Mouse (Mus musculus) neural tube, embryonic 15.5 days (tissue): ENCODE data around the gene Zc3h4. TPM values are rescaled to one million over a fixed set of nuclear protein-coding genes. Genes with fewer than 3 reads are reported as not detected.

Source experiments
- ATAC-seq: fragments of 200-750 bp; cut with Nextera tagmentation; 2 replicates; pipeline ENCODE4 v1.8.0; 2017; ENCODE audit warnings: mild to moderate bottlenecking, moderate TSS enrichment, moderate library complexity; ENCODE audit not compliant: low FRiP score
- H3K27ac ChIP-seq: fragments of 300-500 bp; sonication (generic); replicated peaks from 2 replicates; pipeline ENCODE4 v1.5.1; 2015; ENCODE audit warnings: mild to moderate bottlenecking, inconsistent platforms
- H3K27me3 ChIP-seq: fragments of 300-500 bp; sonication (generic); replicated peaks from 2 replicates; pipeline ENCODE4 v1.6.1; 2015; ENCODE audit warnings: inconsistent platforms
- H3K36me3 ChIP-seq: fragments of 300-500 bp; sonication (generic); 2 replicates; pipeline ENCODE4 v1.6.1; 2015; ENCODE audit warnings: inconsistent platforms
- H3K4me1 ChIP-seq: fragments of 300-500 bp; sonication (generic); 2 replicates; pipeline ENCODE4 v1.6.1; 2015; ENCODE audit warnings: inconsistent platforms
- H3K4me2 ChIP-seq: fragments of 300-500 bp; sonication (generic); 2 replicates; pipeline ENCODE4 v1.6.1; 2015; ENCODE audit warnings: inconsistent platforms, mild to moderate bottlenecking, moderate library complexity
- H3K4me3 ChIP-seq: fragments of 300-500 bp; sonication (generic); replicated peaks from 2 replicates; pipeline ENCODE4 v1.5.1; 2015; ENCODE audit warnings: mild to moderate bottlenecking, inconsistent platforms
- H3K9ac ChIP-seq: fragments of 300-500 bp; sonication (generic); replicated peaks from 2 replicates; pipeline ENCODE4 v1.6.1; 2015; ENCODE audit warnings: mild to moderate bottlenecking, inconsistent platforms
- H3K9me3 ChIP-seq: fragments of 300-500 bp; sonication (generic); replicated peaks from 2 replicates; pipeline ENCODE4 v1.6.1; 2016; ENCODE audit warnings: inconsistent platforms
- WGBS: fragments of 180-500 bp; shearing (Covaris S2); methylation state at CpG from one replicate; pipeline ENCODE4 v1.1.7; 2015; ENCODE audit warnings: mixed read lengths; 5-methylcytosine and 5-hydroxymethylcytosine counted together
- polyA plus RNA-seq: library from polyadenylated mRNA; unstranded; fragments of >200 nt; fragmentation: Nextera tagmentation; extraction: Ambion mirVana; gene quantifications from 2 replicates; pipeline ENCODE4 v1.2.1, GENCODE M21; 2015

The Zc3h4 gene
- polyA plus RNA-seq, result 14.5 and 17.3 TPM in 2 replicates

- no peaks in the 10 kb centered on the region for H3K27me3 ChIP-seq
- H3K4me1 ChIP-seq, result peaks cover 38% of the 10 kb centered on the region
- H3K4me2 ChIP-seq, result peak within 1 kb of the TSS; percentile 71
- 1% methylated on average over 51 of the region's 85 CpGs for WGBS
- H3K9ac ChIP-seq, result peak within 1 kb of the TSS; percentile 100
- H3K4me3 ChIP-seq, result peak within 1 kb of the TSS; percentile 84
- H3K9me3 ChIP-seq, result no peaks in the 10 kb centered on the region
- peak within 1 kb of the TSS; percentile 100 for H3K27ac ChIP-seq
- peak; percentile 38 for ATAC-seq
- no peaks in the 10 kb centered on the region for H3K36me3 ChIP-seq
These were observed at the start of gene Zc3h4 for GRCm38 (mm10) chr7:16400689-16401611. Zc3h4 (plus strand) TSS chr7:16400910.

- no peaks in the 10 kb centered on the region for H3K27me3 ChIP-seq
- H3K27ac ChIP-seq, result no peak overlapping the region
- H3K9me3 ChIP-seq, result no peaks in the 10 kb centered on the region
- no peak overlapping the region for H3K4me2 ChIP-seq
- 98% methylated on average over 3 of the region's 3 CpGs for WGBS
- ATAC-seq, result no peak
- no peaks in the 10 kb centered on the region for H3K4me1 ChIP-seq
- no peak overlapping the region for H3K4me3 ChIP-seq
- peaks cover 62% of the 10 kb centered on the region for H3K36me3 ChIP-seq
- no peak overlapping the region for H3K9ac ChIP-seq
These were observed 44.7 kb upstream of the Zc3h4 start for GRCm38 (mm10) chr7:16355854-16356594.

GRCm38 (mm10) chr7:16357602-16358001 lies 43.1 kb upstream of the Zc3h4 start:
- peaks cover 51% of the 10 kb centered on the region for H3K36me3 ChIP-seq
- 87% methylated on average over 3 of the region's 3 CpGs for WGBS
- H3K4me1 ChIP-seq, result no peaks in the 10 kb centered on the region; the same call in 1 of the 2 replicates
- H3K4me2 ChIP-seq, result no peak overlapping the region
- H3K27me3 ChIP-seq, result no peaks in the 10 kb centered on the region
- H3K4me3 ChIP-seq, result no peak overlapping the region
- H3K9me3 ChIP-seq, result no peaks in the 10 kb centered on the region
- ATAC-seq, result no peak
- H3K9ac ChIP-seq, result no peak overlapping the region
- no peak overlapping the region for H3K27ac ChIP-seq

GRCm38 (mm10) chr7:16364319-16364718 lies 36.4 kb upstream of the Zc3h4 start:
- peaks cover 54% of the 10 kb centered on the region for H3K36me3 ChIP-seq
- no peak overlapping the region for H3K9ac ChIP-seq
- no peak overlapping the region for H3K4me2 ChIP-seq
- no peak for ATAC-seq
- H3K4me1 ChIP-seq, result peaks cover 3% of the 10 kb centered on the region
- no peaks in the 10 kb centered on the region for H3K27me3 ChIP-seq
- no peak overlapping the region for H3K4me3 ChIP-seq
- H3K27ac ChIP-seq, result no peak overlapping the region
- no peaks in the 10 kb centered on the region for H3K9me3 ChIP-seq
- 48% methylated on average over 1 of the region's 1 CpGs for WGBS

GRCm38 (mm10) chr7:16364901-16365500 lies 35.7 kb upstream of the Zc3h4 start:
- Histone ChIP-seq H3K27ac (peak overlapping the region; percentile 28), H3K36me3 (peaks cover 61% of the 10 kb centered on the region), H3K4me1 (peaks cover 3% of the 10 kb centered on the region), H3K27me3 (no peaks in the 10 kb centered on the region), H3K9ac (no peak overlapping the region), H3K4me3 (no peak overlapping the region), H3K4me2 (no peak overlapping the region), H3K9me3 (no peaks in the 10 kb centered on the region)
- ATAC-seq, result no peak; the same call in 1 of the 2 replicates
- WGBS, result 9% methylated on average over 4 of the region's 4 CpGs

- H3K36me3 ChIP-seq, result peaks cover 64% of the 10 kb centered on the region
- WGBS, result 30% methylated on average over 10 of the region's 10 CpGs
- H3K4me1 ChIP-seq, result peaks cover 3% of the 10 kb centered on the region
- H3K9ac ChIP-seq, result no peak overlapping the region
- H3K27ac ChIP-seq, result 0 out of 2 replicates have a peak overlapping the region, but pooled peaks have one; percentile 28
- H3K4me2 ChIP-seq, result no peak overlapping the region
- H3K9me3 ChIP-seq, result no peaks in the 10 kb centered on the region
- H3K4me3 ChIP-seq, result no peak overlapping the region
- ATAC-seq, result no peak
- H3K27me3 ChIP-seq, result no peaks in the 10 kb centered on the region
These were observed 34.5 kb upstream of the Zc3h4 start for GRCm38 (mm10) chr7:16366133-16366646.

GRCm38 (mm10) chr7:16366669-16367068 lies 34.0 kb upstream of the Zc3h4 start:
- Histone ChIP-seq H3K4me2 (no peak overlapping the region), H3K27me3 (no peaks in the 10 kb centered on the region), H3K4me1 (peaks cover 3% of the 10 kb centered on the region), H3K4me3 (no peak overlapping the region), H3K27ac (no peak overlapping the region), H3K36me3 (peaks cover 64% of the 10 kb centered on the region), H3K9me3 (no peaks in the 10 kb centered on the region), H3K9ac (no peak overlapping the region)
- 49% methylated on average over 4 of the region's 4 CpGs for WGBS
- ATAC-seq, result no peak

- H3K9ac ChIP-seq, result no peak overlapping the region
- 89% methylated on average over 2 of the region's 2 CpGs for WGBS
These were observed 31.9 kb upstream of the Zc3h4 start for GRCm38 (mm10) chr7:16368835-16369234.

GRCm38 (mm10) chr7:16370596-16370995 lies 30.1 kb upstream of the Zc3h4 start:
- Histone ChIP-seq H3K36me3 (peaks cover 61% of the 10 kb centered on the region), H3K4me1 (0 out of 2 replicates have a peak, but pooled peaks cover 3% of the 10 kb centered on the region), H3K9ac (no peak overlapping the region), H3K27me3 (no peaks in the 10 kb centered on the region), H3K27ac (no peak overlapping the region), H3K9me3 (no peaks in the 10 kb centered on the region), H3K4me3 (no peak overlapping the region), H3K4me2 (no peak overlapping the region)
- no peak for ATAC-seq
- WGBS, result 93% methylated on average over 2 of the region's 2 CpGs

More at GRCm38 (mm10) chr7:16368835-16369234, 31.9 kb upstream of the Zc3h4 start:
- Histone ChIP-seq H3K27me3 (no peaks in the 10 kb centered on the region), H3K9me3 (no peaks in the 10 kb centered on the region), H3K4me2 (no peak overlapping the region), H3K36me3 (peaks cover 61% of the 10 kb centered on the region), H3K4me3 (no peak overlapping the region), H3K4me1 (peaks cover 3% of the 10 kb centered on the region; the same call in 1 of the 2 replicates), H3K27ac (no peak overlapping the region)
- ATAC-seq, result no peak

- Histone ChIP-seq H3K36me3 (peaks cover 61% of the 10 kb centered on the region), H3K27ac (no peak overlapping the region), H3K4me3 (no peak overlapping the region), H3K9ac (no peak overlapping the region), H3K4me2 (no peak overlapping the region), H3K4me1 (no peaks in the 10 kb centered on the region), H3K9me3 (no peaks in the 10 kb centered on the region), H3K27me3 (no peaks in the 10 kb centered on the region)
- no peak for ATAC-seq
- 26% methylated on average over 2 of the region's 2 CpGs for WGBS
These were observed 27.0 kb upstream of the Zc3h4 start for GRCm38 (mm10) chr7:16373719-16374118.

GRCm38 (mm10) chr7:16374989-16375388 lies 25.7 kb upstream of the Zc3h4 start:
- ATAC-seq, result no peak
- Histone ChIP-seq H3K27ac (no peak overlapping the region), H3K9ac (no peak overlapping the region), H3K4me1 (no peaks in the 10 kb centered on the region), H3K4me2 (no peak overlapping the region), H3K27me3 (no peaks in the 10 kb centered on the region), H3K9me3 (no peaks in the 10 kb centered on the region), H3K4me3 (no peak overlapping the region), H3K36me3 (peaks cover 57% of the 10 kb centered on the region)
- 93% methylated on average over 5 of the region's 5 CpGs for WGBS
